Mouse (Mus musculus): ENCODE data around the gene Rpl11. TPM values are rescaled to one million over a fixed set of nuclear protein-coding genes. Genes with fewer than 3 reads are reported as not detected.
A peak's percentile ranks its signal among the peaks of the same experiment; 100 is the strongest.

Gene Rpl11
- polyA plus RNA-seq, 1 experiment: 818 TPM

- no peak for TF ChIP-seq POLR2A (IDR thresholded peaks at IDR 0.05; ENCODE audit: borderline replicate concordance, extremely low read depth, insufficient read depth, insufficient read length, poor library complexity, severe bottlenecking)
- TF ChIP-seq CTCF (IDR thresholded peaks at IDR 0.05; ENCODE audit: borderline replicate concordance, extremely low read depth, insufficient read depth, insufficient read length): no peak
- no peak for DNase-seq (ENCODE audit: low read depth)
Measured at GRCm38 (mm10) chr4:136045091-136045490, 8.1 kb downstream of the Rpl11 start.

- no peak for TF ChIP-seq POLR2A (IDR thresholded peaks at IDR 0.05; ENCODE audit: borderline replicate concordance, extremely low read depth, insufficient read depth, insufficient read length, poor library complexity, severe bottlenecking)
- TF ChIP-seq CTCF (IDR thresholded peaks at IDR 0.05; ENCODE audit: borderline replicate concordance, extremely low read depth, insufficient read depth, insufficient read length): no peak
Measured at GRCm38 (mm10) chr4:136043784-136044400, 9.3 kb downstream of the Rpl11 start.

GRCm38 (mm10) chr4:136035078-136035477, 18.1 kb downstream of the Rpl11 start:
- TF ChIP-seq POLR2A (IDR thresholded peaks at IDR 0.05; ENCODE audit: borderline replicate concordance, extremely low read depth, insufficient read depth, insufficient read length, poor library complexity, severe bottlenecking) (no peak), CTCF (IDR thresholded peaks at IDR 0.05; ENCODE audit: borderline replicate concordance, extremely low read depth, insufficient read depth, insufficient read length) (no peak)
- DNase-seq (ENCODE audit: low read depth): no peak

More at GRCm38 (mm10) chr4:136043784-136044400, 9.3 kb downstream of the Rpl11 start:
- DNase-seq (ENCODE audit: low read depth): no peak

DNA sequence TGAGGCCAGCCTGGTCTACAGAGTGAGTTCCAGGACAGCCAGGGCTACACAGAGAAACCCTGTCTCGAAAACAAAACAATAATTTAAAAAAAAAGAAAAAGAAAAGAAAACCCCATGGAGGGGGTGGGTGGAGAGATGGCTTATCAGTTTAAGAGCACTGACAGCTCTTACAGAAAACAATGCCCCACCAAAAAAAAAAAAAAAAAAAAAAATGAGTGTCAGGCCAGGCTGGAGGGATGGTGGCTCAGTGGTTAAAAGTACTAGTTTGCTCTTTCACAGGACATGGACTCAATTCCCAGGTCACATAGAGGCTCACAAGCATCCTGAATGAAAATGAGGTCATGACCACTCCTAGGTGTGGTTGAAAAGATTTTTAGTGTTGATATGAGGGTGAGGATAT, 20.0 kb downstream of the Rpl11 start:
- TF ChIP-seq CTCF (IDR thresholded peaks at IDR 0.05; ENCODE audit: borderline replicate concordance, extremely low read depth, insufficient read depth, insufficient read length) (no peak), POLR2A (IDR thresholded peaks at IDR 0.05; ENCODE audit: borderline replicate concordance, extremely low read depth, insufficient read depth, insufficient read length, poor library complexity, severe bottlenecking) (no peak)
- DNase-seq (ENCODE audit: low read depth): no peak

DNA sequence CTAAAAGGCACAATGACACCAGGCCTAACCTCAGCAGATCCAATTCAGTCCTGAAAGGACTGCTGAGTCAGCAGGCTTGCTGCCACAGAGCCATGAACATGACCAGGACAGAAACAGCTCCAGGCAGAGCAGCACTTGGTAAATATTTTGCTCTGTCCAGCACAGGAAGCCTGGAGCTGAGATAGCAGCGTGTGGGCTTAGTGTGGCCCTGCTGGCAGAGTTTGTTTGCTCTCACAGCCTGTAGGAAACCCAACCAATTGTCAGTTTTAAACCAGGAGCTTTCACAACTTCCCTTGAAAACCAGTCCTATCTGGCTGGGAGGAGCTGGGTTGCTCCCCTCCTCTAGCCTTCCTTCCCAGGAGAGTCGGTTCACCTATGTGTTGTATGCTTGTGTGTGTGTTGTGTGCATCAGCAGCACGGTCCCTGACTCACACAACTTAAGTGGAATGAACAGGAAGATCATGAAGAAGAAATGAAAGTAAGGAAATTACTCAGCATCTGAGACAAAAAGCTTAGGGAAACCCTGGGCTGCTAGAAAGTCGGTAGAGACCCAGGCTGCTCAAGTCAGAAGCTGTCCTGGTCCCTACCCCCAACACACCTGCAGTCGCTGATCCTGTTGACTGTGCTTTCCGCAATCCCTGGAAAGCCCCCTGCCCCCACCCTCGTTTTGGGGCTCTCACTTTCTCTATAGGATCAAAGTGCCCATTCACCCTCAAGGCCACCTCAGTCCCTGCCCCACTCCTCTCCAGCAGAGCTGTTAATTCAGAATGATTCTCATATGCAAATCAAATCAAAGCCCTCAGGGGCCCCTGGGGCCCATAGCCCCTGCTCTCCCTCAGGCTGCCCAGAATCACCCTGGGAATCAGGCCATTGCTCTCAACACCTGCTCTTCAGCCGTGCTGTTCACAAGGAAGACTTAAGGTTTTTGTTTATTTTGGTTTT, 22.0 kb downstream of the Rpl11 start:
- TF ChIP-seq CTCF (IDR thresholded peaks at IDR 0.05; ENCODE audit: borderline replicate concordance, extremely low read depth, insufficient read depth, insufficient read length) (no peak), POLR2A (IDR thresholded peaks at IDR 0.05; ENCODE audit: borderline replicate concordance, extremely low read depth, insufficient read depth, insufficient read length, poor library complexity, severe bottlenecking) (no peak)
- DNase-seq (ENCODE audit: low read depth): peak; percentile 37

- no peak for DNase-seq (ENCODE audit: low read depth)
- no peak for TF ChIP-seq POLR2A (IDR thresholded peaks at IDR 0.05; ENCODE audit: borderline replicate concordance, extremely low read depth, insufficient read depth, insufficient read length, poor library complexity, severe bottlenecking)
- TF ChIP-seq CTCF (IDR thresholded peaks at IDR 0.05; ENCODE audit: borderline replicate concordance, extremely low read depth, insufficient read depth, insufficient read length): no peak
Measured at GRCm38 (mm10) chr4:136028689-136029088, 24.5 kb downstream of the Rpl11 start.

- DNase-seq (ENCODE audit: low read depth): peak; percentile 14
- TF ChIP-seq POLR2A (IDR thresholded peaks at IDR 0.05; ENCODE audit: borderline replicate concordance, extremely low read depth, insufficient read depth, insufficient read length, poor library complexity, severe bottlenecking) (no peak), CTCF (IDR thresholded peaks at IDR 0.05; ENCODE audit: borderline replicate concordance, extremely low read depth, insufficient read depth, insufficient read length) (no peak)
Measured at GRCm38 (mm10) chr4:136028132-136028564, 25.1 kb downstream of the Rpl11 start.

- no peak for DNase-seq (ENCODE audit: low read depth)
- no peak for TF ChIP-seq POLR2A (IDR thresholded peaks at IDR 0.05; ENCODE audit: borderline replicate concordance, extremely low read depth, insufficient read depth, insufficient read length, poor library complexity, severe bottlenecking)
- TF ChIP-seq CTCF (IDR thresholded peaks at IDR 0.05; ENCODE audit: borderline replicate concordance, extremely low read depth, insufficient read depth, insufficient read length): no peak
Measured at GRCm38 (mm10) chr4:136027416-136028131, 25.7 kb downstream of the Rpl11 start.

- no peak for DNase-seq (ENCODE audit: low read depth)
Measured at GRCm38 (mm10) chr4:136025350-136025749, 27.9 kb downstream of the Rpl11 start.

DNA sequence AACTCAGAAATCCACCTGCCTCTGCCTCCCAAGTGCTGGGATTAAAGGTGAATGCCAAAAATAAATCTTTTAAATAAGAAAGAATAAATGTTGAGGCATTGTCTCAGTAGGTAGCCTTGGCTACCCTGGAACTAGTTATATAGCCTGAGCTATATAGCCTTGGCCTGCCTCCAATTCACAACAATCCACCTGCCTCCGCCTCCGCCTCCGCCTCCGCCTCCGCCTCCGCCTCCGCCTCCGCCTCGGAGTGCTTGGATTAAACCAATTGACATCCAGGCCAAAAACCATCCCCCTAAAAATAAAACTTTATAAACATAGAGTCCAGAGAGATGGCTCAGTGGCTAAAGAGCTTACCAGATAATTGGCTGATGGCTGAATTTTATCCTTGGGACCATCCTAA, 30.3 kb downstream of the Rpl11 start:
- no peak for TF ChIP-seq POLR2A (IDR thresholded peaks at IDR 0.05; ENCODE audit: borderline replicate concordance, extremely low read depth, insufficient read depth, insufficient read length, poor library complexity, severe bottlenecking)
- no peak for TF ChIP-seq CTCF (IDR thresholded peaks at IDR 0.05; ENCODE audit: borderline replicate concordance, extremely low read depth, insufficient read depth, insufficient read length)
- DNase-seq (ENCODE audit: low read depth): no peak

More at GRCm38 (mm10) chr4:136025350-136025749, 27.9 kb downstream of the Rpl11 start:
- TF ChIP-seq CTCF (IDR thresholded peaks at IDR 0.05; ENCODE audit: borderline replicate concordance, extremely low read depth, insufficient read depth, insufficient read length) (no peak), POLR2A (IDR thresholded peaks at IDR 0.05; ENCODE audit: borderline replicate concordance, extremely low read depth, insufficient read depth, insufficient read length, poor library complexity, severe bottlenecking) (no peak)

- TF ChIP-seq CTCF (IDR thresholded peaks at IDR 0.05; ENCODE audit: borderline replicate concordance, extremely low read depth, insufficient read depth, insufficient read length): no peak
- TF ChIP-seq POLR2A (IDR thresholded peaks at IDR 0.05; ENCODE audit: borderline replicate concordance, extremely low read depth, insufficient read depth, insufficient read length, poor library complexity, severe bottlenecking): peak; percentile 93
- peak; percentile 99 for DNase-seq (ENCODE audit: low read depth)
Measured at GRCm38 (mm10) chr4:136021549-136022047, 31.6 kb downstream of the Rpl11 start, which contains the start of gene Eloa. TSS of gene Eloa (minus strand) at chr4:136021763.
